Mouse (Mus musculus): ENCODE data around the gene Sec14l4.
"Not testable (repeated sequence)": the region's sequence is repeated elsewhere in the genome, so short reads cannot be mapped to it uniquely, and the experiment has no call there.

The Sec14l4 gene

DNA sequence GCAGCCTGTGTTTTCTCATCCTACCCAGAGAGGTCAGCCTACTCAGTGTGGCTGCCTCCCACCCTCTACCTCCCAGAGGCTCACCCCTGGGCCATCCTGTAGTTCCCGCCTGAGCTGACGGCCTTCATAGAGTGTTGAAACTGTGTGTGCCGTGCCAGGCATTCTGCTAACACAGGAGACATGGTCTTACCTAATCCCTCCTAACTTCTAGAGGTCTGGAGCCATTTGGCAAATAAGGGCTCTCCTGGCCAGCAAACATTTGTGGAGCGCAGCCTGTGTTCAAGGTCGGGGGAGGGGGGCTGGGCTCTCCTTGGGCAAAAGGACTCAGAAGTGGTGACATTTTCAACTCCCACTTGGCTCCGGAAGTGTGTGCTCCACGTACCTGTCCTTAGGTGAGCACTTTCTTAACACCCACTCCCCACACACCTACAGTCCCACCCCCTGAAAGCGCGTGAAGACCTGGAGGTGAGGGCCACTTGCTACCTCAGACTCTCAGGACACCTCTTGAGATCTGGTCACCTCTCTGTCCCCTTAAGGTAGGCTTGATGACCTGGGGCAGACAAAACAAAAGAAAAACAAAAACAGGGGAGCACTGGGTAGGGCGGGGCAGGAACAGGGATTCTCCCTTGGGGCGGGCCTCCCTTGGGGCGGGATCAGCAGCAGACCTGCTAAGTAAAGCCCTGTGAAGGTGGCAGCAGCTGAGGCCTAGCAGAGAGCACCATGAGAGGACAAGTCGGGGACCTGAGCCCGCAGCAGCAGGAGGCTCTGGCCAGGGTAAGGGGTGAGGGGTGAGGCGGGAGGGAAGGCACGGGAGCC, at the start of gene Sec14l4:
Gene Sec14l4 (plus strand): TSS at position 337 of the 816 bp plus-strand sequence.
- DNase-seq (ENCODE audit: low read depth, low spot score), result peak; percentile 51

DNA sequence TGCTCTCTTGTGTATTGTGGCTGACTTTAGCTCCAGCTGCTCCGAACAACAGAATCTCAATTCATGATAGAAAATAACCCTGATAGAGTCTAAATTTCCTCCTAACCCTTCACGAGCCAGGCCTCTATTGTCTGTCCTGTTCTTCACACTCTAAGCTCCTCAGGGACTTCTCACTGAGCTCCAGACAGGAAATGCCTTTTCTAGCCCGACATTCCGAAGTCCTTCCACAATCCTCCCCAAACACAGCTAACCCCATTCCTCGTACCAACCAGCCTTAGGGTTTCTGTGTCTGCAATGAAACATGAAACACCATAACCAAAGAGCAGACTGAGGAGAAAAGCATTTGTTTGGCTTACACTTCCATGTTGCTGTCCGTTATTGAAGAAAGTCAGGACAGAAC, 49.7 kb upstream of the Sec14l4 start:
- DNase-seq (ENCODE audit: low read depth, low spot score), result peak; percentile 33

DNA sequence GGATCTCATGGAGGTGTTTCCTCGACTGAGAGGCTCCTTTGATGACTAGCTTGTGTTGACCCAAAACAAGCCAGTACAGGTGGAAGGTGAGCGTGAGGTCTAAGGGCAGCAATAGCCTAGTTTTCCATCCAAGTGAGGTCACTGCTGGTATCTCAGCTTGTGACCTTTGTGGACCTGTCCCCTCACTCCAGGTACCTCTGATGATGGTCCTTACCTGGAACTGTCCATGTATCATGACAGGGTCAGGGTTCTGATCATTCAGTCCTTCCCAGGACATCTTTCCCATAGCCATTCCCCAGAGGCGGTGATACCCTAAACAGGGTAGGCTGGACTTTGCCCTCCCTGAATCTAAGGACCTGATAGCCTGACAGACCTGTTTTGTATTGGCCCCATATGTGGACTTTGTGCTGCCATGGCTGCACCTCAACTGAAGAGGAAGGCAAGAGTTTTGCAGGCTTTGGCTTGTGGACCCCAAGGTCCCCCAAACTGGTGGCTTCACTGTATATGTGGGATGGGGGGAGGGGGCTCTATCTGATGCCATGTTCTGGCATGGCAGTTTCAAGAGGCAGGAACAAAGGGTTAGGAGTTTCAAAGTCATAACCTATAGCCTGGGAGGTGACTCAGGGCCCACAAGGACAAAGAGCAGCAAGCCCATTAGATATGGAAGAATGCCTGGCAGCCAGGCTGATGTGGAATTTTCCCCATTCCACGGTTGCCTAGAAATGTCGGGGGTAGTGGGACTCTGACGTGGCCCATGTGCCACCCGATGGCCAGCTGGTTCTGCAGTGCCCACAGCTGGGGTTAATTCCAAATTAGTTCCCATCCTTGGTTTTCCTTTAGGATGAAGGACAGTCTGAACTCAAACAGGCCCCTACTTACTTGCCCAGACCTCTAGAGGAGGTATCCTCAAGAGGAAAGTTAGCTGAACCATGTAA, 48.7 kb upstream of the Sec14l4 start:
- DNase-seq (ENCODE audit: low read depth, low spot score), result peak; percentile 24

DNA sequence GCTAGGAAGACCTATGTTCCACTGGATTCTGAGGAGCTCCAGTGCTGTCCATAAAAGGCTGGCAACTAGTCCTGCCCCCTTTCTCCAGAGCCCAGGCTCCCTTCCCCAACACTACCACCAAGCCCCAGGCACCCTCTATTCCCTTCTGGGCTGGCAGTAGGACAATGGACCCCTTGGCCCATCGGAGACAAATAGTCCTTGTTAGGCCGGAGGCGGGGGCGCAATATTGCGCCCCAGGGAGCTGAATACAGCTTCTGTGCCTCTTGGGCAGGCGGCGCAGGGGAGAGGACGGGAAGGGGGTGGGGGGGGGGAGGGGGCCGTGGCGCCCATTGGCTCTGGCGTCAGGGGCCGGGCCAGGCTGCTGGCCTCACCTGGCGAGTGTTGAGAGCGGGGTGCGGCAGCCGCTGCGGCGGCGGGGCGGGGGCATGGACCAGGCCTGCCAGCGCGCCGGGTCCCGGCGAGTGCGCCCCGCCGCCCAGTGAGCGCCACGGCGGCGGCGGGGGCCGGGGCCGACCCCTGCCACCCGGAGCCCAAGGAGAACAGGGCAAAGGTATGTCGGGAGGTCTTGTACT, 47.9 kb upstream of the Sec14l4 start, which contains the start of gene Gal3st1:
Gene Gal3st1 (plus strand): TSS at position 346 of the 572 bp plus-strand sequence.
- DNase-seq (ENCODE audit: low read depth, low spot score), result peak; percentile 23

DNA sequence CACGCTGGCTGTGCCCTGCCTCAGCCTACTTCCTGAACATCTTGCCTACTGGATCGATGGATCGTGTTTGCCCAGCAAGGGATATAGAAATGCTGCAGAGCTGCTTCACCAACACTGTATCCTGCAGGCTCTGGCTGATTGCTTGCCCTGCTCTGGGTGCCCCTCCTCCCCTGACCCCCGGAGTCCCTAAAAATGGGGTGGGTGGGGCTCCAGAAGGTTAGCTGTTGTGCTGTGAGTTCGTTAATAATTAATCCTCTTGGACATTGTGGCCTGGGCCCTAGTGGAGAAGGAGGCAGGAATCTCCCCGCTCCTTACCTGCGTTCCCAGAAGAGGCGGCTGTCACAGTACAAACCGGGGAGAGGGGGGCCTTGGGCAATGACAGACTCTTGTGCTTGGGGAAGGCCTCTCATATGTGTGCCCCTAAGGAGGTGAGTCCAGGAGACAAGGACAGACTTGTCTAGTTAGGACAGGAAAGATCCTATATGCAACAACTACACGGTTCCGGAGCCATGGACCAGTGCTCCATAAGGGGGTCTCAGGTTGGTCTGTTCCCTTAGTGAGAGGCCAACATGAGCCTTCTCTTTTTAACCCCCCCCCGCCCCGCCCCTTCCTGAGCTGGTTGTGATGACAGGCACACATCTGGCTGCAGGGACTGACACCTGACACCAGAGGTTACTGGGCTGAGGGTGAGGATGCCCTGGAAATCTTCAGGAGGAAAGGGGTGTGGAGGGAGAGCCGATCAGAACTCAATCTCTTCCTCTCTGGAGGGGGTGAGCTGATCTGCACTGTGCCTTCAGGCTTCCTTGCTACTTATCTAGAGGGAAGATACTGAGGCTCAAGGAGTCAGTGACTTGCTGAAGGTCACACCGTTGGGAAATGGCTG, 47.2 kb upstream of the Sec14l4 start:
- peak; percentile 56 for DNase-seq (ENCODE audit: low read depth, low spot score)

DNA sequence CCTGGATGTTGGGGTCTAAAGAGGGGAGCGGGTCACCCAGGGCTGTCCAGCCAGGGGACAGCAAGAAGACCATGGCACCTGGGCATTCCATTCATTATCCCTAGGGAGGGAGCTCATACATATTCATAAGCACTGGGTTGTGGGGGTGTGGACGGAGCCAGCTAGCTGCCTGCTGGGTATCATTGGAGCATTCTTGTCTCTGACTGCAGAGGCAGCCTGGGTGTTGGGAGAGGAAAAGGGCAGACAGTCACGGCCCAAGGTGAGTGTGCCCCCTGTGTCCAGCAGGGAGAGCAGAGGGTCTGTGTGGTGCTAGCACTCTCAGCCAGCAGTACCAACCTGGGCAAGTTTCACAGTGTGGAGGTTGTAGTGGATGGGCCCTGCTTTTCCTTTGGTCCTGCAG, 41.5 kb upstream of the Sec14l4 start:
- no peak for DNase-seq (ENCODE audit: low read depth, low spot score)

DNA sequence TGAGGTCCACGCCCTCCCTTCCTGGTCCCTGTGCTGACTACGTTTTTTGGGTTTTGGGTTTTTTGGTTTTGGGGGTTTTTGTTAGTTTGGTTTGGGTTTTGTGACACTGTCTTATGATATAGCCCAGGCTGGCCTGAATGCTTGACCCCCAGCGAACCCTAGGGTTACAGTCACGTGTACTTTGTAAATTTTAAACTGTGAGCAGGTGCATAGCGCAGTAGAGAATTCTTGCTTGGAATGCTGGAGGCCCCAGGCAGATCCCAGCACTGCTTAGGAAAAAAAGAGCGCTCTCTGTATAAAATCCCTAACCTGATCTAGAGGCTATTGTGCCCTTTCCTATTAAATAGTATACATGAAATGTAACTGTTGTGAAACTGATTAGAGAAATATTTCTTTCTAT, 38.1 kb upstream of the Sec14l4 start:
- no peak for DNase-seq (ENCODE audit: low read depth, low spot score)

DNA sequence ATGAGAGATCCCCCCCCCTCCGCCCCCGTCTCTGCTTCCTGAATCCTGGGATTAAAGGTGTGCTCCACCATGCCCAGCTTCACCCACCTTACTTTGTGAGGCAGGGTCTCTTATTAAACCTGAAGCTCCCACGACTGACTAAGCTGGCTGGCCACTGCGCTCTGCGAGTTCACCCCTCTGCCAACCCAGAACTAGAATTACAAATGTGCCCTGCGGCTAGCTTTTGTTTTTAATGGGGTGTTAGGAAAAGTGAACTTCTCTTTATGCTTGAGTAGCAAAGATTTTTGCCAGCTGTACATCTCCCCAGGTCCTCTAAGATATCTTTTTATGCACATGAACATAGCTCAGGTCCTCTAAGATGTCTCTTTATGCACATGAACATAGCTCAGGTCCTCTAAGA, 37.3 kb upstream of the Sec14l4 start:
- DNase-seq (ENCODE audit: low read depth, low spot score), result no peak

DNA sequence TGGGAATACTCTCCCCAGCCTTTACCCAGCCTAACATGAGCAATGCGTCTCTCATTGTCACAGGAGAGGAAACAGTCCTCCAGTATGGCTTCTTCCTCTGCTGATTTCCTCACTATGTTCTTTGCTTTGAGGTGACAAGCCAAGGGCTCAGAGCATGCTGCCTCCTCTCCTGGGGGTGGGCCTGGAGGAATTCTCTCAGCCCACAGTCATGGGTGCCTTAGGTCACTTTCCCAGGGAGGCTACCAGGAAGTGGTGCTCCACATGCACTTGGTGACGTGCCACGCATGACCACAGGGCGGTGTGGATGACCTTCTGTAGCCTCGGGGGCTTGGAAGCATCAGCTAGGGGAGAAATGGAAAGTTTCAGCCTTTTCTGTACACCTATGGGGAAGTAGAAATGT, 35.8 kb upstream of the Sec14l4 start:
- no peak for DNase-seq (ENCODE audit: low read depth, low spot score)

DNA sequence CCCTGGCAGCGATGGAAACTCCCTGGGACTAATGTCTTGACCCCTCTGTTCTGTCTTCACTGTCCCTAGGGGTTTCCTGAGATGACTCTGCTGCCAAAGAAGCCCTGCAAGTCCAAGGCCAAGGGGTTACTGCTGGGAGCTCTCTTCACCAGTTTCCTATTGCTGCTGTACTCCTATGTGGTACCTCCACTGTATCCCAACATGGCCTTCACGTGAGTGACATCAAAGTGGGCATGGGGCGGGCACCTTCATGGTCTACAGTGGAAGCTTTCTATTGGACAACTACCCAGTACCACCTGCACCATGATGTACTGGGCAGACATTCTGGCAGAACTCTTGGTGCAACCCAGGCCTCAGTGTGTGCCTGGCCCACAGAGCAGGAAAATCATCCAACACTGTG, 34.4 kb upstream of the Sec14l4 start:
- no peak for DNase-seq (ENCODE audit: low read depth, low spot score)

DNA sequence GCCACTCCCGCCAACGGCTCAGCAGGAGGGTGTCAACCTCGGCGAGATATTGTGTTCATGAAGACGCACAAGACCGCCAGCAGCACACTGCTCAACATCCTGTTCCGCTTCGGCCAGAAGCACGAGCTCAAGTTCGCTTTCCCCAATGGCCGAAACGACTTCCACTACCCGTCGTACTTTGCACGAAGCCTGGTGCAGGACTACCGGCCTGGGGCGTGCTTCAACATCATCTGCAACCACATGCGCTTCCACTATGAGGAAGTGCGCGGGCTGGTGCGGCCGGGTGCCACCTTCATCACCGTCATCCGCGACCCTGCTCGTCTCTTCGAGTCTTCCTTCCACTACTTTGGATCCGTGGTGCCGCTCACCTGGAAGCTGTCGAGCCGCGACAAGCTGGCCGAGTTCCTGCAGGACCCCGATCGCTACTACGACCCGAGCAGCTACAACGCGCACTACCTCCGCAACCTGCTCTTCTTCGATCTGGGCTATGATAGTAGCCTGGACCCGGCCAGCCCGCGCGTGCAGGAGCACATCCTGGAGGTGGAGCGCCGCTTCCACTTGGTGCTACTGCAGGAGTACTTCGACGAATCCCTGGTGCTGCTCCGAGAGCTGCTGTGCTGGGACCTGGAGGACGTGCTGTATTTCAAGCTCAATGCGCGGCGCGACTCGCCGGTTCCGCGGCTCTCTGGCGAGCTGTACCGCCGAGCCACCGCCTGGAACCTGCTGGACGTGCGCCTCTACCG, 33.1 kb upstream of the Sec14l4 start:
- peak; percentile 74 for DNase-seq (ENCODE audit: low read depth, low spot score)

DNA sequence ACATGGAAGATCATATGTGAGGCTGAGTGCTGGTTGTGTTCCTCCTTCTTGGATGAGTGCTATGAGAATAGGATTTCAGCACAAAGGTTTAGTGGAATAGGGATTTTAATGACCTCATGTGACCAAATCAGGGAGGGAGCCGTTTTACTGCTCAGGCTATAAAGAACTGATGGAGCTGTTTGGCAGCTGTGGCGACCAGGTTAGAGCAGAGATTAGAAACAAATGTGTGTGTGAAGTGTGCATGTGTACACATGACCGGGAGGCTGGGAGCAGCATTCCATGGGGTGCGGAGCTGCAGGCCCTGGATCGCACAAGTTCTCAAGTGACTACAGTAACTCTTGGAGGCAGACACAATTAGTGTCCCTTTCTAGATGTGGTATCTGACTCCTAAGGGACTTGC, 31.7 kb upstream of the Sec14l4 start:
- no peak for DNase-seq (ENCODE audit: low read depth, low spot score)

DNA sequence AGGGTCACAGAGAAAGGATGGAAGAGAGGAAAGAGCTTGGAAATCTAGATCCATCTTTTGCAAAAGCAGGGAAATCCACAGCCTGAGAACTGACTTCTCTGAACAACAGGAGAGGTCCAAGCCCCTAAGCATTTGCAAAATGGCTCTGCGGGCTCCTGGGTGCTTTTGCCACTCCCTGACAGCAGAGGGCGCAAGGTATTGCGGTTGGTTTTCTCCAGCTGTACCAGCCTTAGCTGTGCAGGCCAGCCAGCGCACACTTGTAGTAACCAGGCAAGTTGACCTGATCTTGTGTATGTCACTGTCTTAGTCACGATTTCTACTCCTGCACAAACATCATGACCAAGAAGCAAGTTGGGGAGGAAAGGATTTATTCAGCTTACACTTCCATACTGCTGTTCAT, 29.7 kb upstream of the Sec14l4 start:
- DNase-seq (ENCODE audit: low read depth, low spot score), result peak; percentile 74

DNA sequence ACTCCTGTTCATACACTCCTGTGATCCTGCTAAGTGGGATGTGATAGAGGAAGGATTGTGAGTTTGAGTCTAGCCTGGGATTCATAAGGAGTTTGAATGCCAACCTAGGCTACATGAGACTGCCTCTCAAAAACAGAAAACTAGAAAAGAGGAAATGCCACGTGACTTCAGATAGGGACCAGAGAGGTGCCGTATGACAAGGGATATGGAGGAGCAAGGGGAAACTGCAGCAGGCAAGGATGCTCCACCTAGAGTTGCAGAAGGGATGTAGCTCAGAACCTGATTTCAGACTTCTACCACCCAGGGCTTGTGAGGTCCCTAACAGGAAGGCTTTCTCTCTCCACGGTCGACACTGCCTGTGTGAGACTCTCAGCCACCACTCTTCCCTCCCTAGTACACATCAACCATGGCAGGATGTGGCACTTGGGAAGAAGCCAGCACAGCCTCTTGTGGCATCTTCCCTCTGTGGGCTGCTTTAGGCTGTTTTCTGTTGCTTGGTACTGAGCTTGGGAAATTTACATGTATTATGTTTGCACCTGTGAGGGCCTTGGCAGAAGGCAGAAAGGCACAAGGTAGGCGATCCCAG, 25.9 kb upstream of the Sec14l4 start:
- DNase-seq (ENCODE audit: low read depth, low spot score), result no peak

DNA sequence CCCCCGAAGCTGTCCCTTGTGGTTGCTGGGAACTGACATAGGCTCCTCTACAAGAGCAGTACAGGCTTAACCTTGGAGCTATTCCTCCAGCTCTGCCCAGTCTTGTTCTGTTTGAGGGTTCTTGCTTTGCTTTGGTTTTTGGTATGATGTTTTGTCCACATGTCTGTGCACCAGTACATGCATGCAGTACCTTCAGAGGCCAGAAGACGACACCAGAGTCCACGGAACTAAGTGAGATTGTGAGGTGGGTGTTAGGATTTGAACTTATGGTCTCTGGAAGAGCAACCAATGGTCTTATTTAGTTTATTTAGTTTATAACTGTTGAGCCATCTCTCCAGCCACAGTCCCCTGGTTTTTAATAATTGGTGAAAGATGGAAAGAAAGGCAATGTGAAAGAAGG, 24.8 kb upstream of the Sec14l4 start:
- DNase-seq (ENCODE audit: low read depth, low spot score), result peak; percentile 29

DNA sequence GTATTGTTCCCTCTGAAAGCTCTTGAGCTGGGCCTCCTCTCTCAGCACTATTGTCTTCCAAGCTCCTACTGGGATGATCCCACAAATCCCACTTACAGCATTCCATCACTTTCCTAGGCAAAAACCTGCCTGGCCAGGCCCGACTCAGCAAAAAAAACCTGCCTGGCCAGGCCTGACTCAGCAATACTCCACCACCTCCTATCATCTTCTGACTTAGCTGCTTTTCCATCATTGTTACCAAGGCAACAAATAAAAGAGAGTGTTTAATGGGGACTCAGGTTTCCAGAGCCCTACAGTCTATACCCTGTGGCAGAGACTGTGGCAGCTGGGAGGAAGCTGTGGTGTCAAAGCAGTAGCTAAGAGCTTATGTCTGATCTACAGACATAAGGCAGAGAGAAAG, 18.6 kb upstream of the Sec14l4 start:
- DNase-seq (ENCODE audit: low read depth, low spot score), result peak; percentile 57

DNA sequence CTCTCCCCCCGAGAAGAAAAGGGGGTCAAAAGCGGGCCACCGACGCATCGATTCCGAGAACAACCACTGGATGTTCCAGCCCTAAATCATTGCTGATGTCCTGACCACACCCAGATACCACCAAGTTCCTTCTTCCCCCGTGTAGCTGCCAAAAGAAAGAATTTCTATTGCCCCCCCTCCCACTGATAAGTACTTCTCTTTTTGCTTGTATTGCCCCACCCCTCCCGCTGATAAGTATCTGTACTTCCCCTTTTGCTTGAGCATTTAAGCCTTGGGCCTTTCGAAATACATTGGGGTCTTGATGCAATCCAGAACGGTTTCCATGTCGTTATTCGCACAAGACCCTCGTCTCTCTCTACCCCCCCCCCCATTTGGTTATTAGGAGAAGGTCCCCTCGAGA, 15.5 kb upstream of the Sec14l4 start:
- not testable (repeated sequence) for DNase-seq (ENCODE audit: low read depth, low spot score)

DNA sequence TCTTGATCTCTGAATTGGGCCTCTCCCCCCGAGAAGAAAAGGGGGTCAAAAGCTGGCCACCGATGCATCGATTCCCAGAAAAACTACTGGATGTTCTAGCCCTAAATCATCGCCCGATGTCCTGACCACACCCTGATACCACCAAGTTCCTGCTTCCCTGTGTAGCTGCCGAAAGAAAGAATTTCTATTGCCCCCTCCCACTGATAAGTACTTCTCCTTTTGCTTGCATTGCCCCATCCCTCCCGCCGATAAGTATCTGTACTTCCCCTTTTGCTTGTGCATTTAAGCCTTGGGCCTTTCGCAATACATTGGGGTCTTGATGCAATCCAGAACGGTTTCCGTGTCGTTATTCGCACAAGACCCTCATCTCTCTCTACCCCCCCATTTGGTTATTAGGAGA, 9.2 kb upstream of the Sec14l4 start:
- not testable (repeated sequence) for DNase-seq (ENCODE audit: low read depth, low spot score)

DNA sequence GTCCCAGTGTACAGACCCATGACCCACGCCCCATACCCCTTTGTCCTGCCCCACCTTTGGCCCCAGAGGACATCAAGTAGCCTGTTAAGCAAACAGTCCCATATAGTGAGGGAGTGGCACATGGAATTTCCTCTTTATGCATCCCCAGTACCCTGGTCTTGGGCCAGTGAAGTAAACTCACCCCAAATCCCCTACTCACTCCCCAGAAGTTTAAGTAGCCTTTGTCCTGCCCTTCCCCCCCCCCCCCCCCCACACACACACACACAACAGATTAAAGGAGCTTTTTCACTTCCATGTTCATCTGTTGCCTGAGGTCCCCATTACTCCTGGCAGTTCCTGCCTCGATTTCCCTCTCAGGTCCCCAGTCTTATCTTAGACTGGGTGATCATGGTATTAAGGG, 7.9 kb upstream of the Sec14l4 start:
- DNase-seq (ENCODE audit: low read depth, low spot score), result no peak

DNA sequence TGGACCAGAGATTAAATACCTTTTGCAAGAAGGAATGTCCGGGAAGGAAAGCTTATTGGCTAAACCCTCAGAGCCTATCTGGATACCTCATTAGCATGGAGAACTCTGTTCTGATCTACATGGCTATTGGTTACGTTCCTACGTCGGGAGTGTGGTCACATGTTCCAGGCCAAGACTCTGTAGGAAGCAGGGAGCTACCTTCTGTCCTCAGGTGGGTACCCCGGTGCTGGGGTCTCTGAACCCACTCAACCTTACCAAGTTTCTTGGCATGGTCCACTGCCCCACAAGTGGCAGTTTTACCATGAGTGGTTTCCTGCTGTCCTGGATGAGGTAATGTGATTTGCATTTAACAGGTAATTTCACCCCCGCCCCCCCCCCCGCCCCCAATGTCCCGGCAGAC, 4.2 kb upstream of the Sec14l4 start:
- DNase-seq (ENCODE audit: low read depth, low spot score), result no peak

All from R1 (cell line).